Mouse (Mus musculus) CH12.LX (cell line): Measurements from ENCODE around the gene Irf5. TPM values are rescaled to one million over a fixed set of nuclear protein-coding genes. Genes with fewer than 3 reads are reported as not detected.
A peak's percentile ranks its signal among the peaks of the same experiment; 100 is the strongest.

ENCODE experiments used
- DNase-seq: peaks from one replicate; pipeline ENCODE4 v3.0.0-alpha.2; 2013; ENCODE audit errors: extremely low read depth
- H3K27ac ChIP-seq: 2 replicates; pipeline ENCODE4 v1.5.1; 2012; ENCODE audit warnings: low read depth, mild to moderate bottlenecking, control low read depth, moderate library complexity; ENCODE audit not compliant: insufficient read depth
- H3K27me3 ChIP-seq: replicated peaks from 2 replicates; pipeline ENCODE3; 2012; ENCODE audit warnings: inconsistent platforms
- H3K36me3 ChIP-seq, 2 experiments: replicated peaks in 1 of 2; 2 replicates each; pipeline versions ENCODE3 to v1.6.1; 2012; ENCODE audit warnings: inconsistent platforms in 1 of 2, low read length in 1 of 2, mild to moderate bottlenecking in 1 of 2, mixed read lengths in 1 of 2, moderate library complexity in 1 of 2; ENCODE audit not compliant: control insufficient read depth in 1 of 2, insufficient read depth in 1 of 2
- H3K4me1 ChIP-seq, 2 experiments: 2 replicates each; pipeline ENCODE4 v1.6.1; 2012; ENCODE audit warnings: inconsistent platforms in 1 of 2, moderate library complexity in 1 of 2; ENCODE audit not compliant: insufficient read depth in 2 of 2, control insufficient read depth in 1 of 2
- H3K4me2 ChIP-seq: 2 replicates; pipeline ENCODE4 v1.6.1; 2012; ENCODE audit warnings: low read depth, mild to moderate bottlenecking, control low read depth; ENCODE audit not compliant: poor library complexity, insufficient read depth, severe bottlenecking
- H3K4me3 ChIP-seq, 3 experiments: fragments of 150-350 bp in 1 of 3; sonication (generic) in 1 of 3; replicated peaks in 1 of 3; 2 replicates each; pipeline versions ENCODE3 to v1.5.1; 2011 to 2012; ENCODE audit warnings: low read depth in 2 of 3, low read length in 2 of 3, mild to moderate bottlenecking in 2 of 3, moderate library complexity in 2 of 3, control low read depth in 1 of 3, improper control_type of control experiment in 1 of 3, inconsistent platforms in 1 of 3, mixed read lengths in 1 of 3; ENCODE audit not compliant: poor library complexity in 1 of 3
- H3K79me2 ChIP-seq: replicated peaks from 2 replicates; pipeline ENCODE4 v1.6.1; 2012; ENCODE audit warnings: mild to moderate bottlenecking, moderate library complexity; ENCODE audit not compliant: control insufficient read depth, poor library complexity, insufficient read depth, severe bottlenecking; ENCODE audit errors: extremely low read depth
- H3K9ac ChIP-seq: 2 replicates; pipeline ENCODE4 v1.6.1; 2012; ENCODE audit warnings: low read depth, mild to moderate bottlenecking, control low read depth, moderate library complexity; ENCODE audit not compliant: insufficient read depth
- H3K9me3 ChIP-seq: replicated peaks from 2 replicates; pipeline ENCODE3; 2012; ENCODE audit warnings: low read length, inconsistent platforms, mixed read lengths
- CHD1 ChIP-seq: IDR thresholded peaks from 2 replicates; pipeline ENCODE4 v1.6.1; 2012; ENCODE audit warnings: low read depth, low read length, improper control_type of control experiment, inconsistent platforms
- CTCF ChIP-seq, 2 experiments: IDR thresholded peaks in 1 of 2; conservative IDR thresholded peaks in 1 of 2; 2 replicates each; pipeline ENCODE4 v1.5.1; 2011 to 2012; ENCODE audit warnings: low read depth in 2 of 2, low read length in 2 of 2, improper control_type of control experiment in 1 of 2, inconsistent platforms in 1 of 2, mild to moderate bottlenecking in 1 of 2, moderate library complexity in 1 of 2
- ELF1 ChIP-seq: IDR thresholded peaks from 2 replicates; pipeline ENCODE4 v1.6.1; 2014; ENCODE audit warnings: low read depth, mild to moderate bottlenecking, inconsistent platforms, low read length, improper control_type of control experiment
- ETS1 ChIP-seq: conservative IDR thresholded peaks from 2 replicates; pipeline ENCODE4 v1.6.1; 2012; ENCODE audit warnings: low read depth, mild to moderate bottlenecking, inconsistent platforms, low read length, improper control_type of control experiment, moderate library complexity
- JUND ChIP-seq: conservative IDR thresholded peaks from 2 replicates; pipeline ENCODE4 v1.6.1; 2011; ENCODE audit warnings: low read depth, low read length, improper control_type of control experiment
- MAFK ChIP-seq: IDR thresholded peaks from 2 replicates; pipeline ENCODE4 v1.6.1; 2011; ENCODE audit warnings: low read length, improper control_type of control experiment; ENCODE audit not compliant: insufficient replicate concordance
- MAX ChIP-seq: IDR thresholded peaks from 2 replicates; pipeline ENCODE4 v1.6.1; 2011; ENCODE audit warnings: low read length, improper control_type of control experiment
- MEF2A ChIP-seq: IDR thresholded peaks from 2 replicates; pipeline ENCODE4 v1.6.1; 2014; ENCODE audit warnings: low read depth, mild to moderate bottlenecking, inconsistent platforms, low read length, improper control_type of control experiment, borderline replicate concordance
- MXI1 ChIP-seq: IDR thresholded peaks from 2 replicates; pipeline ENCODE4 v1.6.1; 2011; ENCODE audit warnings: mild to moderate bottlenecking, low read depth, low read length, improper control_type of control experiment
- MYC ChIP-seq: IDR thresholded peaks from 2 replicates; pipeline ENCODE4 v1.6.1; 2011; ENCODE audit warnings: low read depth, mild to moderate bottlenecking, improper control_type of control experiment, low read length
- NRF1 ChIP-seq: IDR thresholded peaks from 2 replicates; pipeline ENCODE4 v1.6.1; 2014; ENCODE audit warnings: low read depth, mild to moderate bottlenecking, inconsistent platforms, low read length, improper control_type of control experiment, moderate library complexity
- PAX5 ChIP-seq: IDR thresholded peaks from 2 replicates; pipeline ENCODE4 v1.6.1; 2012; ENCODE audit warnings: low read length, inconsistent platforms, mixed read lengths
- POLR2AphosphoS2 ChIP-seq: IDR thresholded peaks from 2 replicates; pipeline ENCODE4 v1.6.1; 2011; ENCODE audit warnings: low read depth, low read length, improper control_type of control experiment
- RAD21 ChIP-seq: IDR thresholded peaks from 2 replicates; pipeline ENCODE4 v1.6.1; 2011; ENCODE audit warnings: low read depth, mild to moderate bottlenecking, low read length, improper control_type of control experiment, moderate library complexity
- SIN3A ChIP-seq: IDR thresholded peaks from 2 replicates; pipeline ENCODE4 v1.6.1; 2012; ENCODE audit warnings: low read length, improper control_type of control experiment, inconsistent platforms
- SMC3 ChIP-seq: IDR thresholded peaks from 2 replicates; pipeline ENCODE4 v1.6.1; 2011; ENCODE audit warnings: low read depth, low read length, improper control_type of control experiment
- UBTF ChIP-seq: IDR thresholded peaks from 2 replicates; pipeline ENCODE4 v1.6.1; 2012; ENCODE audit warnings: low read depth, mild to moderate bottlenecking, inconsistent platforms, low read length, improper control_type of control experiment, moderate library complexity
- ZNF384 ChIP-seq: IDR thresholded peaks from 2 replicates; pipeline ENCODE4 v1.6.1; 2012; ENCODE audit warnings: low read depth, low read length, improper control_type of control experiment, inconsistent platforms
- dilution Hi-C: fragments of 300-500 bp; cut with MboI; formaldehyde crosslinking; loops from 2 replicates; pipeline ENCODE4 v1.14.3; 2020; ENCODE audit warnings: low sequenced_read_pairs; ENCODE audit not compliant: extremely low pct_unique_long_range_greater_than_20kb, extremely low pct_ligation_motif_present
- in situ Hi-C: fragments of 300-500 bp; cut with MboI; formaldehyde crosslinking; loops from 3 replicates; pipeline ENCODE4 v1.14.3; 2019; ENCODE audit warnings: low sequenced_read_pairs, low pct_ligation_motif_present, low pct_unique_long_range_greater_than_20kb, mixed read lengths
- polyA plus RNA-seq: library from polyadenylated mRNA; unstranded; fragments of >175 nt; gene quantifications from 2 replicates; pipeline ENCODE4 v1.2.1, GENCODE M21; 2012; ENCODE audit warnings: low read depth; ENCODE audit not compliant: insufficient read length
- total RNA-seq, 2 experiments: library from RNA; depleted of rRNA; stranded (reverse); fragments of 300-350 nt in 1 of 2; fragments of >200 nt in 1 of 2; gene quantifications; 2 replicates each; pipeline ENCODE4 v1.2.3; 2012 to 2014

Irf5 gene
- total and polyA plus RNA-seq, 3 experiments: 134 to 158 (median 144) TPM

DNA sequence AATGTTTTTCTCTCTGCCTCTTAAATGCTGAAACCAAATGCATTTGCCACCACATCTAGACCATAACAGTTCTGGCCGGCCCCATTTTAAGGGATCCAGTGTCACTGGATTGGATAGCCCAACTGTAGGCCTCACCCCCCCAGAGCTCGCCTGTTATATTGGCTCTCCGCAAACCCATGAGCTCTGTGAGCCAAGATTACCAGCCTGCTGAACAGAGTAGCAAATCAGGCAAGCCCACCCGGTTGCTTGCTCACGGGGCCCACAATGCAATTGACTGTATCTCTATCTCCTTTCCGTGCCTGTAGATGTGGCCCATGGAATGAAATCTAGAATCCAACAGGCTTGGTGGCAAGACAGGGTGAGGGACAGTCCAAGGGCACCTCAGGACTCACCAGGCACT lies 25.6 kb upstream of the Irf5 start:
- DNase-seq: no peak
- H3K27me3 ChIP-seq: peaks cover 44% of the 10 kb centered on the region
- H3K9ac ChIP-seq: no peak overlapping the region
- H3K9me3 ChIP-seq: peaks cover 6% of the 10 kb centered on the region
- no peak overlapping the region for H3K4me2 ChIP-seq
- dilution Hi-C loops: no loop called here
- TF ChIP-seq CHD1 (no peak), RAD21 (no peak), MEF2A (no peak), PAX5 (no peak), CTCF (conservative IDR thresholded peaks at IDR 0.05 in 1 of 2, IDR thresholded peaks at IDR 0.05 in 1 of 2; ENCODE audit: low read depth in 2 of 2, low read length in 2 of 2) (no peak), ELF1 (no peak), SMC3 (no peak), MAFK (no peak)
- TF ChIP-seq, all 38 proteins: peak for 0
- in situ Hi-C loops: no loop called here
- no peak overlapping the region for H3K4me3 ChIP-seq
- no peaks in the 10 kb centered on the region for H3K79me2 ChIP-seq
- H3K4me1 ChIP-seq: no peaks in the 10 kb centered on the region
- H3K36me3 ChIP-seq: no peaks in the 10 kb centered on the region
- no peak overlapping the region for H3K27ac ChIP-seq

DNA sequence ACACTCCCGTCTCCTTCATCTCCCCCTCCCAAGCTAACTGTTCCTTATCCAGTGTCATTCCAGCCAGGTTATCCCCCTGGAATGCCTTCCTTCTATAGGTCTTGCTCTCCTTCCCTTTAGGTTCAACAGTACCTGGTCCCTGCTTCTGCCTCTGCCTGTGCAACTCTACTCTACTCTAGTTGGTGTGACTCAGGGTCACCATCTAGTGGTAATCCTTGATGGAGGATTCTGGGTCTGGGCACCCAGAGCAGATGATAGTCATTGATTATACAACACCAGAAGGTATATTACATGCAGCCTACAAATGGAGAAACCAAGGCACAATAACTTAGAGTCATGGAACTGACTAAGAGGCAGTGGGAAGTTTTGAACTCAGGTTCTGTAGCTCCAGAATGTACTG lies 24.8 kb upstream of the Irf5 start:
- H3K9me3 ChIP-seq: peaks cover 6% of the 10 kb centered on the region
- H3K4me2 ChIP-seq: no peak overlapping the region
- peaks cover 37% of the 10 kb centered on the region for H3K27me3 ChIP-seq
- peak; percentile 27 for DNase-seq
- dilution Hi-C loops: no loop called here
- no peak overlapping the region for H3K9ac ChIP-seq
- no peak overlapping the region for H3K4me3 ChIP-seq
- H3K79me2 ChIP-seq: no peaks in the 10 kb centered on the region
- TF ChIP-seq CTCF (conservative IDR thresholded peaks at IDR 0.05 in 1 of 2, IDR thresholded peaks at IDR 0.05 in 1 of 2; ENCODE audit: low read depth in 2 of 2, low read length in 2 of 2) (peak; percentile 12 to 75; a peak in 2 of 4 replicates), ETS1 (no peak), JUND (no peak), SMC3 (peak; percentile 69), MYC (no peak), NRF1 (no peak), RAD21 (peak; percentile 68), CHD1 (no peak), MAX (no peak)
- H3K27ac ChIP-seq: no peak overlapping the region
- no peaks in the 10 kb centered on the region for H3K4me1 ChIP-seq
- in situ Hi-C loops: no loop called here
- H3K36me3 ChIP-seq: no peaks in the 10 kb centered on the region

DNA sequence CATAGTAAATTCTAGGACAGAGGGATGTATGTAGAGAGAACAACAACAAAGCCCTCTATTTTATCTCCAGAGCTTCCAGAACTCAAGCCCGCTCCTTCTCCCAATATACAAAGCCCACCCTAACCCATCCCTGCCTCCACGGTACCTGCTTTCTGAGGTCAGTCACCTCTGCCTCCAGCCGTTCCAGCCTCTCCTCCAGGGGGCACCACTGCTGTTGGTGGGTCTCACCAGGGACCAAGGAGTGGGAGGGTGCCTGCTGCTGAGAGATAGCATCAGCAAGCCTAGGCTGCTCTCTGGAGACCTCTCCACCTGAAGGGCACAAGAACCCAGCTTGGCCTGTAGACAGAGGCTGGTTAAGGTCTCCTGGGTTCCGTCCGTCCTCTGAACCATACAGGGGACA lies 20.9 kb upstream of the Irf5 start:
- no peak for DNase-seq
- H3K4me2 ChIP-seq: no peak overlapping the region
- no peaks in the 10 kb centered on the region for H3K79me2 ChIP-seq
- dilution Hi-C loops: no loop called here
- H3K4me3 ChIP-seq: no peak overlapping the region
- H3K9ac ChIP-seq: no peak overlapping the region
- no peaks in the 10 kb centered on the region for H3K4me1 ChIP-seq
- H3K27ac ChIP-seq: no peak overlapping the region
- in situ Hi-C loops: no loop called here
- no peaks in the 10 kb centered on the region for H3K9me3 ChIP-seq
- no peak for TF ChIP-seq CHD1
- TF ChIP-seq CTCF (conservative IDR thresholded peaks at IDR 0.05 in 1 of 2, IDR thresholded peaks at IDR 0.05 in 1 of 2; ENCODE audit: low read depth in 2 of 2, low read length in 2 of 2): peak in 1 of 2 experiments; percentile 52; a peak in 2 of 4 replicates
- TF ChIP-seq SIN3A: no peak
- TF ChIP-seq ZNF384: no peak
- no peak for TF ChIP-seq UBTF
- peak; percentile 41; the same call in 1 of the 2 replicates for TF ChIP-seq SMC3
- TF ChIP-seq POLR2AphosphoS2: no peak
- TF ChIP-seq MXI1: no peak
- peaks cover 24% of the 10 kb centered on the region for H3K27me3 ChIP-seq
- H3K36me3 ChIP-seq: no peaks in the 10 kb centered on the region
